18 mouse cellular contexts compared by ENCODE assay signal in genomic region chr2:149798613-149799012, GRCm38 (mm10). TPM values are rescaled to one million over a fixed set of nuclear protein-coding genes. Genes with fewer than 3 reads are reported as not detected.
DNase-seq lines count a peak whose midpoint lies in the region; ATAC-seq and TF ChIP-seq lines count a peak whose summit lies in the region.
"Had no signal": no experiment of that assay in that cellular context is flagged by ENCODE, and none has a peak within 500 bp of the region (broad histone marks: within the 10 kb centered on the region; RNA-seq: fewer than 3 reads in every experiment).

No protein-coding gene starts in this region.

- peak; percentile 82 for ATAC-seq in hindbrain, embryonic 11.5 days (ENCODE audit: low FRiP score)
- ATAC-seq in hindbrain, postnatal 0 days = no peak
- peak; percentile 74 for ATAC-seq in neural tube, embryonic 11.5 days (ENCODE audit: insufficient read depth, low FRiP score, low TSS enrichment)
- ATAC-seq in neural tube, embryonic 15.5 days (ENCODE audit: low FRiP score) = no peak
- ATAC-seq in stomach, postnatal 0 days (ENCODE audit: low FRiP score, low TSS enrichment) = peak; percentile 42; the same call in 1 of the 2 replicates

- no peaks in the 10 kb centered on the region for H3K27me3 ChIP-seq in hindbrain, embryonic 11.5 days (ENCODE audit: control insufficient read depth, insufficient read depth, low read length)
- H3K27me3 ChIP-seq in hindbrain, postnatal 0 days (ENCODE audit: insufficient read depth, low read length) = no peaks in the 10 kb centered on the region
- H3K27me3 ChIP-seq in neural tube, embryonic 11.5 days (ENCODE audit: control insufficient read depth, insufficient read depth, low read length) = no peaks in the 10 kb centered on the region
- no peaks in the 10 kb centered on the region for H3K27me3 ChIP-seq in neural tube, embryonic 15.5 days (replicated peaks)
- H3K27me3 ChIP-seq in stomach, postnatal 0 days (ENCODE audit: control insufficient read depth, insufficient read depth, low read length) = no peaks in the 10 kb centered on the region

- 13% methylated on average over 3 of the region's 3 CpGs for WGBS in hindbrain, embryonic 11.5 days
- WGBS in hindbrain, postnatal 0 days = 18% methylated on average over 3 of the region's 3 CpGs
- WGBS in neural tube, embryonic 11.5 days = 16% methylated on average over 3 of the region's 3 CpGs
- WGBS in neural tube, embryonic 15.5 days = 13% methylated on average over 3 of the region's 3 CpGs
- 9% methylated on average over 3 of the region's 3 CpGs for WGBS in stomach, postnatal 0 days

- no peaks in the 10 kb centered on the region for H3K9me3 ChIP-seq in hindbrain, embryonic 11.5 days (ENCODE audit: control insufficient read depth, low read length)
- no peaks in the 10 kb centered on the region for H3K9me3 ChIP-seq in hindbrain, postnatal 0 days (ENCODE audit: low read length)
- H3K9me3 ChIP-seq in neural tube, embryonic 11.5 days (ENCODE audit: control insufficient read depth, low read length) = no peaks in the 10 kb centered on the region; the same call in 1 of the 2 replicates
- no peaks in the 10 kb centered on the region for H3K9me3 ChIP-seq in neural tube, embryonic 15.5 days (replicated peaks)
- H3K9me3 ChIP-seq in stomach, postnatal 0 days (ENCODE audit: control insufficient read depth, low read length) = no peaks in the 10 kb centered on the region

- DNase-seq in hindbrain, embryonic 11.5 days (ENCODE audit: low spot score) = peak; percentile 21
- DNase-seq in hindbrain, postnatal 0 days (ENCODE audit: low spot score) = no peak
- peak; percentile 14 for DNase-seq in neural tube, embryonic 11.5 days (ENCODE audit: low spot score)
- peak; percentile 18 for DNase-seq in forelimb bud, embryonic 11.5 days (ENCODE audit: low read depth, low spot score)
- no peak for DNase-seq in stomach, postnatal 0 days (ENCODE audit: low spot score)
- no peak for DNase-seq in thymus, postnatal 14 days
- DNase-seq in ovary, postnatal 10 days (ENCODE audit: low spot score) = no peak
- DNase-seq: adrenal gland, postnatal 14 days; cerebellum, adult 11 months; heart, adult 2 months; heart, postnatal 4 days; lung, postnatal 4 days; thymus, postnatal 25 days had no signal

- no peaks in the 10 kb centered on the region for H3K36me3 ChIP-seq in hindbrain, embryonic 11.5 days (ENCODE audit: control insufficient read depth, insufficient read depth, low read length)
- H3K36me3 ChIP-seq in hindbrain, postnatal 0 days (ENCODE audit: insufficient read depth, low read length) = no peaks in the 10 kb centered on the region
- no peaks in the 10 kb centered on the region for H3K36me3 ChIP-seq in neural tube, embryonic 11.5 days (ENCODE audit: control insufficient read depth, insufficient read depth, low read length)
- no peaks in the 10 kb centered on the region for H3K36me3 ChIP-seq in neural tube, embryonic 15.5 days
- H3K36me3 ChIP-seq in stomach, postnatal 0 days (ENCODE audit: control insufficient read depth, insufficient read depth, low read length) = no peaks in the 10 kb centered on the region

- no peak for TF ChIP-seq EP300 in stomach, postnatal 0 days (optimal IDR thresholded peaks at IDR 0.05)

- H3K4me1 ChIP-seq in hindbrain, embryonic 11.5 days (replicated peaks; ENCODE audit: control insufficient read depth, insufficient read depth, low read length) = no peaks in the 10 kb centered on the region
- no peaks in the 10 kb centered on the region for H3K4me1 ChIP-seq in hindbrain, postnatal 0 days (ENCODE audit: insufficient read depth, low read length)
- no peaks in the 10 kb centered on the region for H3K4me1 ChIP-seq in neural tube, embryonic 11.5 days (ENCODE audit: control insufficient read depth, insufficient read depth, low read length)
- no peaks in the 10 kb centered on the region for H3K4me1 ChIP-seq in neural tube, embryonic 15.5 days
- H3K4me1 ChIP-seq in stomach, postnatal 0 days (replicated peaks; ENCODE audit: control insufficient read depth, insufficient read depth) = no peaks in the 10 kb centered on the region

- TF ChIP-seq CTCF in hindbrain, postnatal 0 days (IDR thresholded peaks at IDR 0.05; ENCODE audit: low read depth) = no peak
- no peak for TF ChIP-seq CTCF in stomach, postnatal 0 days (IDR thresholded peaks at IDR 0.05; ENCODE audit: low read depth)

- H3K4me2 ChIP-seq in hindbrain, embryonic 11.5 days (replicated peaks; ENCODE audit: low read depth, low read length) = no peak overlapping the region
- no peak overlapping the region for H3K4me2 ChIP-seq in hindbrain, postnatal 0 days (ENCODE audit: low read depth, low read length)
- H3K4me2 ChIP-seq in neural tube, embryonic 11.5 days (ENCODE audit: low read depth) = no peak overlapping the region
- H3K4me2 ChIP-seq in neural tube, embryonic 15.5 days = no peak overlapping the region
- H3K4me2 ChIP-seq in stomach, postnatal 0 days (replicated peaks; ENCODE audit: low read depth) = no peak overlapping the region

- H3K9ac ChIP-seq in hindbrain, embryonic 11.5 days (ENCODE audit: low read depth, low read length) = no peak overlapping the region
- H3K9ac ChIP-seq in hindbrain, postnatal 0 days (replicated peaks; ENCODE audit: low read length) = no peak overlapping the region
- no peak overlapping the region for H3K9ac ChIP-seq in neural tube, embryonic 11.5 days (ENCODE audit: low read length)
- H3K9ac ChIP-seq in neural tube, embryonic 15.5 days (replicated peaks) = no peak overlapping the region
- H3K9ac ChIP-seq in stomach, postnatal 0 days (ENCODE audit: low read length) = no peak overlapping the region

- H3K4me3 ChIP-seq in hindbrain, embryonic 11.5 days (ENCODE audit: low read depth, low read length) = no peak overlapping the region
- H3K4me3 ChIP-seq in hindbrain, postnatal 0 days (ENCODE audit: low read length) = no peak overlapping the region
- no peak overlapping the region for H3K4me3 ChIP-seq in neural tube, embryonic 11.5 days (ENCODE audit: low read depth, low read length)
- H3K4me3 ChIP-seq in neural tube, embryonic 15.5 days (replicated peaks) = no peak overlapping the region
- no peak overlapping the region for H3K4me3 ChIP-seq in stomach, postnatal 0 days (ENCODE audit: low read depth, low read length)
- H3K4me3 ChIP-seq: erythroblast, embryonic 14.5 days; heart, adult 2 months; layer of hippocampus, adult 2 months had no signal

- no peak overlapping the region for H3K27ac ChIP-seq in hindbrain, embryonic 11.5 days (ENCODE audit: low read depth, low read length)
- H3K27ac ChIP-seq in hindbrain, postnatal 0 days = no peak overlapping the region
- no peak overlapping the region for H3K27ac ChIP-seq in neural tube, embryonic 11.5 days (ENCODE audit: low read depth, low read length)
- no peak overlapping the region for H3K27ac ChIP-seq in neural tube, embryonic 15.5 days (replicated peaks)
- H3K27ac ChIP-seq in stomach, postnatal 0 days (replicated peaks) = no peak overlapping the region
- H3K27ac ChIP-seq: heart, adult 2 months; layer of hippocampus, adult 2 months had no signal

RNA-seq across cellular contexts. Expression of gene Syndig1, which starts 30.4 kb away (rescaled TPM):
- 8.9 and 11.8 TPM in 2 replicates for polyA plus RNA-seq in hindbrain, embryonic 11.5 days (2014; fragmentation: Nextera tagmentation; extraction: Ambion mirVana)
- 45.5 and 51.1 TPM in 2 replicates for total RNA-seq in hindbrain, postnatal 0 days (2014; rRNA removed)
- 38.3 and 39.2 TPM in 2 replicates for polyA plus RNA-seq in hindbrain, postnatal 0 days (2015; fragmentation: Nextera tagmentation; extraction: Ambion mirVana)
- 6.5 and 7.2 TPM in 2 replicates for polyA plus RNA-seq in neural tube, embryonic 11.5 days (2014; fragmentation: Nextera tagmentation; extraction: Ambion mirVana)
- polyA plus RNA-seq in neural tube, embryonic 15.5 days (2015; fragmentation: Nextera tagmentation; extraction: Ambion mirVana) = 73.2 and 77.9 TPM in 2 replicates
- polyA plus RNA-seq in stomach, postnatal 0 days (2015; fragmentation: Nextera tagmentation; extraction: Ambion mirVana) = 6.3 and 7.2 TPM in 2 replicates
- total RNA-seq: neutrophil, adult 5-6 weeks had no signal
- polyA plus RNA-seq: erythroblast, embryonic 14.5 days had no signal

RNA-seq across cellular contexts. Expression of gene C530025M09Rik, which starts 32.4 kb away (rescaled TPM):
- 0.36 and 0.53 TPM in 2 replicates for polyA plus RNA-seq in hindbrain, embryonic 11.5 days (2014; fragmentation: Nextera tagmentation; extraction: Ambion mirVana)
- total RNA-seq in hindbrain, postnatal 0 days (2014; rRNA removed) = not detected in 2 replicates
- 1.9 and 2.1 TPM in 2 replicates for polyA plus RNA-seq in hindbrain, postnatal 0 days (2015; fragmentation: Nextera tagmentation; extraction: Ambion mirVana)
- not detected in 2 replicates for polyA plus RNA-seq in neural tube, embryonic 11.5 days (2014; fragmentation: Nextera tagmentation; extraction: Ambion mirVana)
- 3.8 and 4.7 TPM in 2 replicates for polyA plus RNA-seq in neural tube, embryonic 15.5 days (2015; fragmentation: Nextera tagmentation; extraction: Ambion mirVana)
- polyA plus RNA-seq in stomach, postnatal 0 days (2015; fragmentation: Nextera tagmentation; extraction: Ambion mirVana) = 0.21 TPM in 1 of 2 replicates, not detected in the other
- total RNA-seq: adrenal gland, postnatal 14 days; heart, adult 2 months; heart, postnatal 4 days; neutrophil, adult 5-6 weeks had no signal
- polyA plus RNA-seq: erythroblast, embryonic 14.5 days; heart, adult 2 months; limb, embryonic 14.5 days had no signal

Comparison
In these comparisons a context has a peak if more than half of its experiments do, and no peak if none do; other contexts are left out.
1. ATAC-seq: peak in hindbrain, embryonic 11.5 days (single experiment), neural tube, embryonic 11.5 days (single experiment) and stomach, postnatal 0 days (single experiment); none in hindbrain, postnatal 0 days (single experiment) and neural tube, embryonic 15.5 days (single experiment).
2. DNase-seq: peak in hindbrain, embryonic 11.5 days (single experiment), neural tube, embryonic 11.5 days (single experiment) and forelimb bud, embryonic 11.5 days (single experiment); none in hindbrain, postnatal 0 days (single experiment), stomach, postnatal 0 days (single experiment), thymus, postnatal 14 days (single experiment) and ovary, postnatal 10 days (single experiment).